Mouse (Mus musculus) embryonic fibroblast, embryonic 13.5 days (primary cell): ENCODE data around the gene Atp2b1.

Experiments used
- CTCF ChIP-seq: IDR thresholded peaks from 2 replicates; pipeline ENCODE4 v1.5.1; 2011; ENCODE audit warnings: mild to moderate bottlenecking, control low read depth, low read length, moderate library complexity, borderline replicate concordance; ENCODE audit not compliant: insufficient read depth
- POLR2A ChIP-seq: IDR thresholded peaks from 2 replicates; pipeline ENCODE4 v1.6.1; 2011; ENCODE audit warnings: low read depth, mild to moderate bottlenecking, control low read depth, low read length, moderate library complexity

DNA sequence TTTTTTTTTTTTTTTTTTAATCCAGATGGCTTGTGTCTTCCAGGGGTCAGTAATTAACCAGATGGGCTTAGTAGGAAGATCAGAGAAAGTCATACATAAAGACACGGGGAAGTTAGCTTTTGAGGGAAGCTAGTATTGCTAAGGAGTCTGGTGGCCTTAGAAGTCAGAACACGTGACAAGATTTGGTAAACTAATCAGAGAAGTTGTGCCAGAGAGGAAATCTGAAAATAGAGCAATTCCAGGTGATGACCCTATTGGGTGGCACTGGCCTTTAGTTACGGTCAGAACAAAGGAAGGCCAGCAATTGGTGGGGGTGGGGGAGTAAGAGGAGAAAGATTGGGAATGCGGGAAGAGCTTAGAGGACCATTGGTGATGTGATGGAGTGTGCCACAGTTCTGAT, 44.5 kb downstream of the Atp2b1 start:
- TF ChIP-seq POLR2A = no peak
- TF ChIP-seq CTCF = no peak
